Mouse (Mus musculus) layer of hippocampus, adult 18-20 months (tissue): Measurements from ENCODE around the gene Wsb2. TPM values are rescaled to one million over a fixed set of nuclear protein-coding genes. Genes with fewer than 3 reads are reported as not detected.
"Not testable (repeated sequence)": the region's sequence is repeated elsewhere in the genome, so short reads cannot be mapped to it uniquely, and the experiment has no call there.

ENCODE experiments used
- DNase-seq, 2 experiments: peaks; one replicate each; pipeline ENCODE4 v3.0.0; 2022; ENCODE audit warnings: low spot score in 2 of 2
- total RNA-seq, 2 experiments: library from RNA; stranded (reverse); gene quantifications; 2 replicates each; pipeline ENCODE4 v1.2.3; 2021

Wsb2 gene
- total RNA-seq, 2 experiments from 2014 or later = 270 to 283 TPM

GRCm38 (mm10) chr5:117383198-117383597, 26.1 kb downstream of the Wsb2 start:
- no peak for DNase-seq

GRCm38 (mm10) chr5:117388296-117388751, 31.2 kb downstream of the Wsb2 start:
- no peak for DNase-seq

DNA sequence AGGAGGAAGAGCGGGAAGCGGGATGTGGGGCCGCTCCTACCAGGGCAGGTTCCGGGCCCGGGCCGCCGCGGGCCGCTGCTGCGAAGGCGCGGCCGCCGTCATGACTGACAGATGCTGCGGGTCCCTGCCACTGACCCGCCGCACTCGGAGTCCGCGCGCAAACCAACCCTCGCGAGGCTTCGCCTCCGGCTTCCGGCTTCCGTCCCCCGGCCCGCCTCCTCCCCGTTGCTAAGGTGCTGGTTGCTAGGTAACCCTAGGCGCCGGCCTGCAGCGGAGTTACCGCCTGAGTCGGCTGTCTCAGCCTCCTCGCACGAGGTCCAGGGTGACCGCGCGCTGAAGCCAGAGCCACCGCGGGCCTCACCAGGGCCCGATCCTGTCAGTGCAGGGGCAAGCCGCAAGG, 31.8 kb downstream of the Wsb2 start, which contains the start of gene Rfc5:
Rfc5 (minus strand) TSS at position 171 of the 400 bp plus-strand sequence.
- DNase-seq = peak; percentile 90 to 94

- DNase-seq = no peak
Observed at GRCm38 (mm10) chr5:117390895-117391294, 33.8 kb downstream of the Wsb2 start.

- no peak for DNase-seq
Observed at GRCm38 (mm10) chr5:117395834-117396233, 38.7 kb downstream of the Wsb2 start.

- no peak for DNase-seq
Observed at GRCm38 (mm10) chr5:117396596-117397014, 39.5 kb downstream of the Wsb2 start.

DNA sequence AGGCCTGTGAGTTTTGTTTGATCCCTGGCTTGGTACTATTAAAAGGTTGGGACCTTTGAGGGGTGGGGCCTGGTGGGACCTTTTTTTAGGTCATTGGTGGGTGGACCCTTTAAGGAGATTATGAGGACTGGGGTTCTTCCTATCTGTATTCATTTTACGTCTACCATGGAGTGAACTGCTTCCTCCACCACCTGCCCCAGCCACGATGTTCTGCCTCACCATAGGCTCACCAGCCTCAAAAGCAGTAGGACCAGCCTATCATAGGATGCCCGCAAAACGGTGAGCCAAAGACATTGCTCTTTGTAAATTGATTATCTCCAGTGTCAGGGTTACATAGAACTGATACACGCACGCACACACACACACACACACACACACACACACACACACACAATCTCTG, 40.3 kb downstream of the Wsb2 start:
- no peak for DNase-seq

DNA sequence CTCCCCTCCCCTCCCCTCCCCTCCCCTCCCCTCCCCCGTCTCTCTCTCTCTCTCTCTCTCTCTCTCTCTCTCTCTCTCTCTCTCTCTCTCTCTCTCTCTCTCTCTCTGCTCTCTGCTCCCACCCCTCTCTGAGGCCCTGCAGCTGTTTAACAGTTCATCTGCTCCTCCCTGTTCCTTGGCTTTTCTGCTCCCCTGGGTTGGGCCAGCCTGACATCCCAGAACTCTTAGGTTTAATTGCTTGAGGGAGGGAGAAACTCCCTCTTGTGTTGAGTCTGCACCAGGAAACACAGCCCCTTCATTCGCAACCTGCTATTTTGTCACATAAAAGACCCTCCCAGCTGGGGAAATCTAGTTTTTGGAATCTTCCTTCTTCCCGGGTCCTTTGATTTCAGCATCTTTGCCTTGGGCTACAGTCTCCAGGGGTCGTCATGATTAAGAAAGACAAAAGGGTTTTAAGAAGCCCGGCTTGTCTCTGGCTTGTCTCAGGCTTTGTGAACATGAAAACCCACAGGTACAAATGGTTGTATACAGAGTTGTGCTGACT, 41.0 kb downstream of the Wsb2 start:
- DNase-seq = no peak

DNA sequence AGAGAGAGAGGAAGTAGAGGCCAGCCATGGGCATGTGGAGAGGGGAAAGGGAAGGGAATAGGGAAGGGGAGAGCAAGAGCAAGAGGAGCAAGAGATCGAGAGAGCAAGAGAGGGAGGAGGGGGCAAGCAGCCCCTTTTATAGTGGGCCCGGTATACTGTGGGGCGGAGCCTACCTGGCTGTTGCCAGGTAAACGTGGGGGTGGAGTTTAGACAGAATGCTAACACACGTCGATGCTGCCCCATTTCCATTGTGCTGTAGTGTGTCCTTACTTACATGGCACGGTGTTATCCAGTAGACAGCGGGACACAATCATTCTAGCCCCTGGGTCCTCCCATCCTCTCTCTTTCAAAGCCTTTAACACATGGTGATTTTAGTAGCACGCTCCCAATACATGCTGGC, 42.2 kb downstream of the Wsb2 start:
- no peak for DNase-seq

DNA sequence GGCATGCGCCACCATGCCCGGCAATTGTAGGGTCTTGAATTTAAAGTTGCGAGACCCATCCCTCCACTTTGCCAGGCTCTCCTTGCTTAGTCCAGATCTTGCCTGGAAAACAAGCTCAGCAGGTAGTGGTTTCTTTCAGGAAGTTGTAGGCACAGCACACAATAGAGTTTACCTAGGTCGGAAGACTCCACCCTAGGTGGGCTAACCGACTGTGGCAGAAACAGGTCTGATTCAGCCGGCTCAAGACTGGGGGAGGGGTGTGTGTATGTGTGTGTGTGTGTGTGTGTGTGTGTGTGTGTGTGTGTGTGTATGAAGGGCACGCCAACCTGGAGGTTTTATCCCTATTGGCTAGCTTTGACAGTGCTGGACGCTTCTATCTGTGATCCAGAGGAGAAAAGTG, 46.5 kb downstream of the Wsb2 start:
- no peak for DNase-seq

- DNase-seq = not testable (repeated sequence)
Observed at GRCm38 (mm10) chr5:117404671-117405070, 47.6 kb downstream of the Wsb2 start.

- no peak for DNase-seq
Observed at GRCm38 (mm10) chr5:117408216-117408615, 51.1 kb downstream of the Wsb2 start.

DNA sequence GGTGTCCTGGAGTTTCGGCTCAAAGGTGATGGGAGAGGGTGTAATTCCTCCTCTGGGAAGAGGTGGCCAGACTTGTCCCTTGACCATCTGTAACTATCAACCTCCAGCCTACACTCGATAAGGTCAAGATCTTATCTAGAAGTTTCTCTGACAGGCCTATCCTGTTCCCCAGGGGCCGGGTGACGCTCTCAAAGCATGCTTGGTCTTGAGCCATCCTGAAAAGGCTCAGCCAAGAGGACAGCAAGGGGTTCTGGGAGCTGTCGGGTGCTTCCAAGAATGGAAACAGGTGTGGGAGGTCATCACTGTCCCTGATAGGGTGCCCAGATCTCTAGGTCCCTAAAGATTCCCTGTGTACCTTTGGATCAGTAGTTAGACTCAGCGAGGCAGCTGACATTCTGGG, 52.3 kb downstream of the Wsb2 start:
- DNase-seq = no peak

GRCm38 (mm10) chr5:117413507-117414501, 56.7 kb downstream of the Wsb2 start, which contains the start of gene Ksr2:
Ksr2 (plus strand) TSS chr5:117414000.
- peak; percentile 77 to 81 for DNase-seq

GRCm38 (mm10) chr5:117414611-117415010, 57.5 kb downstream of the Wsb2 start:
- DNase-seq = peak in 1 of 2 experiments; percentile 39

DNA sequence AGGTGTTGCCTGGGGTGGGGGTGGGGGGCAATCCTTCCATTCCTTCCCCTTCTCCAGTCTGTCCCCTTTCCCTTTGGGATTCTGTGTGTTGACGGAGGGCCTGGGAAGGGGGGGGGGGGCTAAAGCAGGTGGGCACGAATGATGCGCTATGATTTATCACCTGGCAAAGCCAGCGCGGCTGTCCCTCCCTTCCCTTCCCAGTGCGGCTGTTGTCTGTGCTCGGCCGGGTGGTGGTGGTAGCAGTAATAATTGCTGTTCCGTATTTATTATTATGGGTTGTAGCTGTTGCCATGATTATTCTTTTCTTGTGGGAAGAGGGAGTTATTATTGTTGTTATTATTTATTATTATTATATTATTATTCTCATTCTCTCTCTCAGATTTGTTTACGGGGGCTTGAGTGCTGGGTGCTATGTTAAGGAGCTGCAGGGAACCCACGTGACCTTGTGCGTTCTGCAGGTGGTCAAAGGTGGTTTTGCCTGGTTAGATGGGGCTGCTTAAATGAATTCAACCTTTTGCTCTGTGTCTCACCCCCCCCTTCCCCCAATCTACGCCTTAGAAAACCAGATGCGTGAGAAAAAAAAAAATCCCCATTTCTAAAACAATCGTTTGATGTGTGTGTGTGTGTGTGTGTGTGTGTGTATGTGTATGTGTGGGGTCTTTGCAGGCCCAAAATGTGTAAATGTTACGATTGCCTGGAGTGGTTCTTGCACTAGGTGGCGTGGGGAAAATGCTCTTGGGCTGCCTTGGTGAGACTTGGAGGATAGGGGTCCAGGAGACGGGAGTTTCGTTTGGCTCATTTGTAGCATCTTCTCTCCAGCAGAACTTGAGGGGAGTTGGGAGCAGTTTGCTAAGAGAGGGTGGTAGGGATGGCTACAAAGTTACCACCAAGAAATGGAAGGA, 58.2 kb downstream of the Wsb2 start:
- DNase-seq = peak in 1 of 2 experiments; percentile 29

- DNase-seq = no peak
Observed at GRCm38 (mm10) chr5:117417442-117417841, 60.3 kb downstream of the Wsb2 start.
